Mouse (Mus musculus) left cerebral cortex, adult 9 months (tissue): ENCODE data around the gene Ppie.
"Not testable (repeated sequence)": the region's sequence is repeated elsewhere in the genome, so short reads cannot be mapped to it uniquely, and the experiment has no call there.

ENCODE experiments used
- DNase-seq, 2 experiments: peaks; one replicate each; pipeline ENCODE4 v3.0.0; 2022; ENCODE audit warnings: low spot score in 2 of 2

The Ppie gene

GRCm38 (mm10) chr4:123139513-123140154 lies at the start of gene Ppie:
TSS of gene Ppie (minus strand) at chr4:123139951.
- DNase-seq, result peak in 1 of 2 experiments; percentile 59

DNA sequence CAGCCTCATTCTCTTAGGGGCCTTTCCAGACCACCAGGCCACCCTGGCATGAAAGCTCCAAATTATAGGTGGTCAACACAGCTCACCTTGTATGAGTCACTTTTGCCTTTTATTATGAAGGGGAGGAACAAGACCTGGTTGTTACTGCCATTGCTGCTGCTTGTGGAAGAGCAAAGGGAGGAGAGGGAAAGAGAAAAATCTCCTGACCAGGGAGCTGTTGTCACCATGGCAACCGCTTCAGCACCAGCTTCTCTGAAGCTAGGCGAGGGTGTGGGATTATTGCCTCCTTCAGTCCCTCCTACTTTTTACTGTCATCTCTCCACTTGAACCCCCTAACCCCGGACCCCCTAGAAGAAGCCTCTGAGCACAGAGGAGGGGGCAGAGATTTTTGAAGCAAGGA lies 45.1 kb upstream of the Ppie start:
- peak in 1 of 2 experiments; percentile 45 for DNase-seq

DNA sequence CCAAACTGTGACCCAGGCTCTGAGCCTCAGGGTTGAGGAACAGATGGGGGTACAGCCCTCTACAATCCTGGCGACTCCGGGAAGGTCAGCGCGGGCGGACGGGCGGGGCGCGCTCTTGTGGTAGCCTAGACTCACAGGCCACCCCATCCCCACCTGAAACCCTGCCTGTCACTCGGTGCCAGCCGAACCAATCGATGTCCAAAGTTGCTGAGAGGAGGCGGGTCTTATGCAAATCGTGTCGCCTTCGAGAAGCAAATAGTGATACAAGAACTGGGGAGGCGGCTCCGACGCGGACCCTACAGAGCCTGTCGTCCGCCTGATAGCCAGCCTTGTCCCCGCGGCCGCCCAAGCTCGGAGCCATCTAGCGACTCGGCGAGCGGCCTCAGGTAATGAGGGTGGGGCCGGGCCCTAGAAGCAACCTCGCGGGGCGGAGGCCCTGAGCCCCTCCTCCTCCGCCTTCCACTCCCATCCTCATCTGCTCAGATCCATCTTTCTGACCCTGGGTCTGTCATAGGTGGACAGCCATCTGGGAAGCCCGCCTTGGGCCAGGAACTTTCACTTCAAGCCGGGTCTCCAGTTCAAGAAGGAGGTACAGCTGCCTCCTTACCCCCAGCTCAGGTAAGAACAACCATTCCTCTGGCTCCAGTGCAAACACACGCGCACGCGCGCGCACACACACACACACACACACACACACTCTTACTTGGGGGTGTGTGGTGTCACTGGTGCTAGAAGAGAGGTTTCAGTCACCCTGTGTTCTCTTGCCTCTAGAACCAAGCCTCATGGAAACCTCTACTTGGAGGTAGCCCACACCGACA lies 43.7 kb upstream of the Ppie start:
- peak; percentile 89 to 95 for DNase-seq

DNA sequence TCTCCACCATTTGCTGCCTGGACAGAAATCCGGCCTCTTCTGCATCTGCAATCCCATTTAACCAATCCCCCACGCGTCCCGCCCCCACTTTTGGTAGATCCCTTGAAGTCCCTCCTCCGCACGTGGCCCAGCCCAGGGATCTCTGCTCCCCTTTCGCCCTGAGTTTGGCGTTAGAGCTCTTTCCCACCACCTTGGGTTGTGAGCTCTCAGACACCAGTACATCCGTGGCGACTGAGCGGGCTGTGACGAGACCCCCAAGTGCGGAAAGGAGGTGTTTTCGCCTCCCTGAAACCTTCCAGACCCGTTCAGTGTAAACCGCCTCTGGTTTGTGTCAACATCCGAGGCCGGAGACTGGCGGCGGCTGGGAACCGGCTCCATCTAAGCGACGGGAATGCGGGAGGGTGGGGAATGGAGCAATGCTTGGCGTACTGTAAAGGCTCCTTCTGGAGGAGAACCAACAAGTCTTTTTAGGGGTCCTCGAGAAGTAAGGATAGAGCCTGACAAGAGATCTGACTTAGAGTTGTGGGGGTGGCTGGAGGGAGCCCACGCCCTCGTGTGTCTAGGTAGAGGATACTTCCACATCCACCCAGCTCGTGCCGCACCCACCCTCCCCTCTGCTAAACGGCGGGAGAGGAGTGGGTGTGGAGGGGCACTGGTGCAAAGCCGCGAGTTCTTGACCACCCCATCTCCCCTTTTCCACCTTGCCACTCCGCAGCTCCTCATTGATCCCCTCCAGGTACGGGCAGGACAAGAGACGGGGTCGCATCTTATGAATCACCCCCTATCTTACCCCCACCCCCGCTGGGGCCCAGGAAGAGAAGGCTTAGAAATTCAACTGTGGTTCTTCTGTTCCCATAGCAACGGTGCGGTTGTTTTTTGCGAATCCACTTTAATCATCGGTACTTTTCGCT lies 42.8 kb upstream of the Ppie start, which contains the start of gene Hpcal4:
Gene Hpcal4, plus strand, starts transcription at position 900 of the 911 bp plus-strand sequence.
- peak in 1 of 2 experiments; percentile 67 for DNase-seq

- DNase-seq, result no peak
These were observed 32.1 kb upstream of the Ppie start for GRCm38 (mm10) chr4:123171811-123172210.

DNA sequence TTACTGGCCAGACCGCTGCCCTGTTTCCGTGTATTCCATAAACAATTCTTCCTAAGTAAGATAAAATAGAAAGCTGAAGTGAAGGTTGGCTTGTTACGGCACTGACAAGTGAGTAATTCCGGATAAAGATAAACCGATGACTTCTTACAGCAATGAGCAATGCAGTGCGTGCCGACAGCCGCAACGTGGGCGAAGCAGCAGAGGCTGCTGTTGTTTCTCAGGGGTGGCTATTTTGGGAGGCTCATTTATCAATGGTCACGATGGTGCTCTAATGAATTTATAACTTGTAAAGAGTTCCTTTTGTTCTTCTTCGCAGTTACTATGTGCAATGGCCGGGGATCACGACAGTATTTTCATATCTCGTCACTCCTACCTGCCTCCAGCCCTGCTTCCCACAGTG lies 24.4 kb upstream of the Ppie start:
- peak; percentile 56 to 71 for DNase-seq

- DNase-seq, result no peak
These were observed 22.7 kb upstream of the Ppie start for GRCm38 (mm10) chr4:123162305-123162917.

GRCm38 (mm10) chr4:123161251-123161650 lies 21.5 kb upstream of the Ppie start:
- not testable (repeated sequence) for DNase-seq

- DNase-seq, result no peak
These were observed 20.8 kb upstream of the Ppie start for GRCm38 (mm10) chr4:123160571-123160970.

DNA sequence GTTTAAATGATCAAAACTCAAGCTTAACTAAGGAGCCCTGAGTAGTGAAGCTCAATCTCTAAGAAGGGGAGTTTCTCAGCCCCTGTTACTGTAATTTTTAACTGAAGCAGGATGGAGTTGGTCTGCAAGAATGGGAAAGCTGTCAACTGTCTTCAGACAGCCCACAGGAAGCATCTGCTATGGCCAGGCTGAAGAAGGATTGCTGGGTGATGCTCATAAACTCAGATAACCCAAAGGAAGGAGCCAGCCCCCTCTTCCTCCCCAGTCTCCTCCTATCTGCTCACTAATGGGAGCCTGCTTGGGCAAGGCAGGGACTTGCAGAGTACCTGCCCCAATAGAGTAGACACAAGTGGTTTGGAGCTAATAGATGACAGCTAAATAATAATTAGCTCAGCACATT lies 16.1 kb upstream of the Ppie start:
- no peak for DNase-seq

- DNase-seq, result no peak
These were observed 15.7 kb upstream of the Ppie start for GRCm38 (mm10) chr4:123155427-123155826.

GRCm38 (mm10) chr4:123155004-123155403 lies 15.3 kb upstream of the Ppie start:
- DNase-seq, result peak in 1 of 2 experiments; percentile 55

- peak; percentile 58 to 83 for DNase-seq
These were observed 13.2 kb upstream of the Ppie start for GRCm38 (mm10) chr4:123152976-123153375.

DNA sequence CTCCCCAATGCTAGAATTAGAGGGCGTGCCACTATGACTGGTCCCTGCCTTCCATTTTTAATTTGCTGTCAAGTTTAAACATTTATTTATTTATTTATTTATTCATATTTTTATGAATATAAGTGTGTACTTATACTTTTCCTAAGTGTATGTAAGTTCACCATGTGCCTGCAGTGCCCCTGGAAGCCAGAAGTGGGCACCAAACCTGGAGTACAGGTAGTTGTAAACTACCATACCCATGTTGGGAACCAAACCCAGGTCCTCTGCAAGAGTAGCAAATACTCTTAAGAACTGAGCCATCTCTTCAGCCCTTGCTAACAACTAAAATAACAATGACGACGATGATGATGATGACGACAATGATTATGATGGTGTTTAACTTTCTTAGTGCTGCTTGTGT lies 12.3 kb upstream of the Ppie start:
- no peak for DNase-seq

- peak; percentile 55 to 72 for DNase-seq
These were observed 7.8 kb upstream of the Ppie start for GRCm38 (mm10) chr4:123147446-123148150.

DNA sequence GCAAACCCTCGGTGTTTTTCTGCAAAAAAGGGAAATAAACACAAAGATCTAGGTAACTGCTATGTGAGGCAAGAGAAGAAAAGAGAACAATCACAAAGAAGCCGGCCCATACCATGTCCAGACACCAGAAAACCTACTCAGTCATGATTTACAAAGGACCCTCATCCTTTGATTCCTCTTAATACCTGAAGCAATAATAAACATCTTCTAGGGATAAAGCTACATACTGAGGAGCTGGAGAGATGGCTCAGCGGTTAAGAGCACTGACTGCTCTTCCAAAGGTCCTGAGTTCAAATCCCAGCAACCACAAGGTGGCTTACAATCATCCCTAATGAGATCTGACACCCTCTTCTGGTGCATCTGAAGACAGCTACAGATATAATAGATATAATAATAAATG lies 2.2 kb downstream of the Ppie start:
- no peak for DNase-seq

GRCm38 (mm10) chr4:123127051-123127450 lies 12.7 kb downstream of the Ppie start:
- DNase-seq, result no peak

- DNase-seq, result no peak
These were observed 13.1 kb downstream of the Ppie start for GRCm38 (mm10) chr4:123126626-123127025.

DNA sequence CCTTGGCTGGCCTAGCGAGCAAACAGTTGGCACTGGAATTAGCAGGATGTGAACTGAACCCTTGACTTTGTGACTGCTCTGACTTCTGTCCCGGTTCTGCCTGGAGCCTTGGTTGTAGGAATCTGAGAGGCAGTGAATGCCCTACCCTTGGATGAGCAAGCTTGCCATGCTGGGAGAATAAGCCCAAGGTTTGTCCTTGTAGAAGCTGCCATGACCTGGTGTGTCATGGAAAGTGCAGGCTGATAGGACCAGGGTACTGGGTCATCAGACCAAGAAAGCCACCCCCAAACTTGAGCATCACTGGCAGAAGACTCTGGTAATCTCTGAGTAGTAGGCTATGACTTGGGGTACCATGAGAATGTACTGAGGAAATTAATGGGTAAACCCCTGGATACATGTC lies 18.5 kb downstream of the Ppie start:
- DNase-seq, result no peak

DNA sequence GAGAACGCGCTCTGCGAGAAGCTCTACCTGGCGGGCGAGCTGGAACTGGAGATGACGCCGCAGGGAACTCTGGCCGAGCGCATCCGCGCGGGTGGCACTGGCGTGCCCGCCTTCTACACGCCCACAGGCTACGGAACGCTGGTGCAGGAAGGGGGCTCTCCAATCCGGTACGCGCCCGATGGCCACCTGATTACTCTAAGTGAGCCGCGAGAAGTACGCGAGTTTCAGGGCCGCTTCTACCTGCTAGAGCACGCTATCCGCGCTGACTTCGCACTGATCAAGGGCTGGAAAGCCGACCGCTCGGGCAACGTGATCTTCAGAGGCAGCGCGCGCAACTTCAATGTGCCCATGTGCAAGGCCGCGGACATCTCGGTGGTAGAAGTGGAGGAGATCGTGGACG lies 23.1 kb downstream of the Ppie start:
- DNase-seq, result peak in 1 of 2 experiments; percentile 13

GRCm38 (mm10) chr4:123116011-123116410 lies 23.7 kb downstream of the Ppie start, which contains the start of gene Oxct2b:
TSS of gene Oxct2b (plus strand) at chr4:123116266.
- DNase-seq, result no peak
